Mouse (Mus musculus): Measurements from ENCODE around the gene Trmt10b.

DNA sequence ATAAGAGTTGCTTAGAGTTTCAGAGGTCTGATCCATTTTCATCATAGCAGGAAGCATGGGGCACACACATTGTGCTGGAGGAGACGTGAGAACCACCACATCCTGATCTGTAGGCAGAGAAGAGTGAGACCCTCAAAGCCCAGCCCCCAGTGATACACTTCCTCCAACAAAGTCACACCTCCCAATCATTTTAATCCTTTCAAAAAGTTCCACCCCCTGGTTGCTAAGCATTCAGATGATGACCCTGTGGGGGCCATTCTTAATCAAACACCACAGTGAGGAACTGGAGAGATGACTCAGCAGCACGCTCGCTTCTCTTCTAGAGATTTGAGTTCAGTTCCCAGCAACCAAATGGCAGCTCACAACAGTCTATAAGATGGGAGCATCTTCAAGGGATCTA is 35.5 kb downstream of the Trmt10b start:
- TF ChIP-seq CTCF (IDR thresholded peaks at IDR 0.05; ENCODE audit: control insufficient read depth, insufficient read depth, insufficient read length), result no peak
- no peak for TF ChIP-seq MYOG (IDR thresholded peaks at IDR 0.05; ENCODE audit: control insufficient read depth, extremely low read depth, insufficient read length)
- TF ChIP-seq MAX (IDR thresholded peaks at IDR 0.05), result no peak
